ENCODE assay signal across 8 mouse cellular contexts in the genomic region with DNA sequence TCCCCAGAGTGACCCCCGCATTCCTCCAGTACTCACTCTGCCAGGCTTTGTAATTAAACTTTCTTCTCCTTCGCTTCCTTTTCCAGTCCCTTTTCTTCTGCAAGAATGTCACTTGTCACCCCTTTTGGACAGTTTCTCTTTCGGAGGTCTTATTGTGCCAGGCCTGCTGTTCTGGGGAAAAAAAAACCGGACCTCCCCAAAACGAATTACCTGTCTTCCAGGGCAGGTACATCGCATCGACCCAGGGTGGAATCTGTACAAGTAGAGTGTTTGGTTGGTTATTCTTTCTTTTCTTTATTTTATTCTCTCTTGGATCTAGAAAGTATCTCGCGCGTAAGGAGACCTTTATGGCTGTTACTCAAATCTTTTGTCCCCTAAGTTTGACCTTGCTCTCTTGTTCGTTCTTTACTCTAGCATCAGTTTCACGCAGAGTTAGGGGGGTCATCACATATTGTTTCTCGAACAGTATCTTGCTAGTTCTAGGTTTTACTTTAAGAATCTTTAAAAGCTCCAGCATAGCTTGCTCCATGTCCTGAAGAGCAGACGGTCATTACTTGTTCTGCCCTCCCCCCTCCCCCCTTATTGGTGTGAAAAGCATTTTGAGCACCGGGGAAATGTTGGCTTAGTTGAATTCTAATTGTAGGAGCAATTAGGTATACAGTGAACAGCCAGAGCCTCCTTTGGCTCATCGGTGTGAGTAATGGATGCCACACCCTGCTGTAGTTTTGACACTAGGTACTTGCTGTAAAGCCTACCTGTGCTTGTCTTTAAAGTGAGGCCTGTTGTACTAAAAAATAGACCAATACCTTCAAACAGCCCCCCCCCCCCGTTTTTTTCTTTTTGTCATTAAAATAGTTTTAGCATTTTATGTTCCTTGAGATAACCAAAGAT. TPM values are rescaled to one million over a fixed set of nuclear protein-coding genes. Genes with fewer than 3 reads are reported as not detected.
DNase-seq lines count a peak whose midpoint lies in the region; ATAC-seq and TF ChIP-seq lines count a peak whose summit lies in the region.

No protein-coding gene starts in this region.

- no peak for TF ChIP-seq CTCF in E14TG2a.4 (conservative IDR thresholded peaks at IDR 0.05; ENCODE audit: low read length)

- peaks cover 17% of the 10 kb centered on the region for H3K4me1 ChIP-seq in heart, embryonic 11.5 days (ENCODE audit: control insufficient read depth, insufficient read depth, low read length)
- H3K4me1 ChIP-seq in E14TG2a.4 (replicated peaks; ENCODE audit: low read depth, low read length): peaks cover 18% of the 10 kb centered on the region
- peaks cover 20% of the 10 kb centered on the region for H3K4me1 ChIP-seq in forebrain, embryonic 12.5 days
- peaks cover 35% of the 10 kb centered on the region for H3K4me1 ChIP-seq in liver, embryonic 12.5 days

- no peaks in the 10 kb centered on the region for H3K27me3 ChIP-seq in heart, embryonic 11.5 days (ENCODE audit: control insufficient read depth, insufficient read depth, low read length)
- peaks cover 11% of the 10 kb centered on the region for H3K27me3 ChIP-seq in E14TG2a.4 (ENCODE audit: insufficient read depth, low read length)
- no peaks in the 10 kb centered on the region for H3K27me3 ChIP-seq in forebrain, embryonic 12.5 days
- H3K27me3 ChIP-seq in liver, embryonic 12.5 days (replicated peaks): no peaks in the 10 kb centered on the region

- peak overlapping the region; percentile 82 for H3K4me2 ChIP-seq in heart, embryonic 11.5 days
- peak overlapping the region; percentile 72 for H3K4me2 ChIP-seq in forebrain, embryonic 12.5 days
- peak overlapping the region; percentile 76 for H3K4me2 ChIP-seq in liver, embryonic 12.5 days

- no peaks in the 10 kb centered on the region for H3K36me3 ChIP-seq in heart, embryonic 11.5 days (ENCODE audit: control insufficient read depth, insufficient read depth, low read length)
- no peaks in the 10 kb centered on the region for H3K36me3 ChIP-seq in E14TG2a.4 (ENCODE audit: insufficient read depth, low read length)
- no peaks in the 10 kb centered on the region for H3K36me3 ChIP-seq in forebrain, embryonic 12.5 days (replicated peaks)
- peaks cover 14% of the 10 kb centered on the region for H3K36me3 ChIP-seq in liver, embryonic 12.5 days

- H3K9ac ChIP-seq in heart, embryonic 11.5 days (ENCODE audit: low read depth, low read length): peak overlapping the region; percentile 95
- peak overlapping the region; percentile 86 for H3K9ac ChIP-seq in forebrain, embryonic 12.5 days
- H3K9ac ChIP-seq in liver, embryonic 12.5 days: peak overlapping the region; percentile 100

- H3K9me3 ChIP-seq in heart, embryonic 11.5 days (replicated peaks; ENCODE audit: control insufficient read depth, low read length): no peaks in the 10 kb centered on the region
- no peaks in the 10 kb centered on the region for H3K9me3 ChIP-seq in E14TG2a.4 (ENCODE audit: low read length)
- no peaks in the 10 kb centered on the region for H3K9me3 ChIP-seq in forebrain, embryonic 12.5 days
- no peaks in the 10 kb centered on the region for H3K9me3 ChIP-seq in liver, embryonic 12.5 days (replicated peaks)

- H3K27ac ChIP-seq in heart, embryonic 11.5 days (ENCODE audit: low read depth, low read length): peak overlapping the region; percentile 94
- H3K27ac ChIP-seq in forebrain, embryonic 12.5 days: peak overlapping the region; percentile 82; the same call in 1 of the 2 replicates
- H3K27ac ChIP-seq in liver, embryonic 12.5 days: peak overlapping the region; percentile 95

- intact Hi-C loops in heart, postnatal 14 days (cut with DNase I): loop anchor here (5.0 to 10.0 kb wide), 2 partner anchors 43 to 710 kb away; no protein-coding TSS in a partner anchor

- ATAC-seq in heart, embryonic 11.5 days (replicated peaks; ENCODE audit: insufficient number of reproducible peaks, low FRiP score, low TSS enrichment): no peak
- no peak for ATAC-seq in forebrain, embryonic 12.5 days (ENCODE audit: low FRiP score)
- ATAC-seq in liver, embryonic 12.5 days: no peak; the same call in 1 of the 2 replicates

- DNase-seq in heart, postnatal 14 days: no peak
- DNase-seq in yolk sac, embryonic 10.5 days (ENCODE audit: low spot score): peak; percentile 50
- no peak for DNase-seq in adrenal gland, adult 2 months
- DNase-seq in urinary bladder, postnatal 36 days (ENCODE audit: low spot score in 2 of 2): no peak

- WGBS in heart, embryonic 11.5 days (ENCODE audit: insufficient replicate concordance): 4% methylated on average over 17 of the region's 17 CpGs
- WGBS in forebrain, embryonic 12.5 days: 3% methylated on average over 17 of the region's 17 CpGs
- WGBS in liver, embryonic 12.5 days (ENCODE audit: insufficient replicate concordance): 1% methylated on average over 17 of the region's 17 CpGs

- H3K4me3 ChIP-seq in heart, embryonic 11.5 days (ENCODE audit: low read depth, low read length): peak overlapping the region; percentile 94
- H3K4me3 ChIP-seq in E14TG2a.4 (replicated peaks; ENCODE audit: low read length): peak overlapping the region; percentile 85
- H3K4me3 ChIP-seq in forebrain, embryonic 12.5 days (replicated peaks): peak overlapping the region; percentile 89
- H3K4me3 ChIP-seq in liver, embryonic 12.5 days: peak overlapping the region; percentile 91

RNA-seq across cellular contexts. Expression of a gene that starts 1.1 kb away (rescaled TPM):
- 29.4 and 29.9 TPM in 2 replicates for polyA plus RNA-seq in heart, embryonic 11.5 days (2014; fragmentation: Nextera tagmentation; extraction: Ambion mirVana)
- 10 to 100 TPM; 72.0 to 78.6 TPM for total RNA-seq in heart, postnatal 14 days (2021)
- 21.8 and 22.5 TPM in 2 replicates for polyA plus RNA-seq in forebrain, embryonic 12.5 days (2016; fragmentation: Nextera tagmentation; extraction: Ambion mirVana)
- 63.9 and 67.6 TPM in 2 replicates for polyA plus RNA-seq in liver, embryonic 12.5 days (2016; fragmentation: Nextera tagmentation; extraction: Ambion mirVana)
- total RNA-seq in adrenal gland, adult 2 months (2021): 10 to 100 TPM; 49.3 to 49.4 TPM
- polyA plus RNA-seq in adrenal gland, adult 2 months (2012; rRNA removed): 10.9 and 16.0 TPM in 2 replicates
